Mouse (Mus musculus): Measurements from ENCODE around the gene Srd5a3.

- TF ChIP-seq CTCF (IDR thresholded peaks at IDR 0.05; ENCODE audit: control insufficient read depth, insufficient read depth, low read length): no peak
- TF ChIP-seq POLR2A (IDR thresholded peaks at IDR 0.05; ENCODE audit: borderline replicate concordance, control insufficient read depth, low read depth, low read length): no peak
Observed at GRCm38 (mm10) chr5:76120634-76121033, 19.4 kb upstream of the Srd5a3 start.

Data from bone marrow, adult 2 months (tissue).